Mouse (Mus musculus) layer of hippocampus, postnatal 25 days (tissue): ENCODE results near the gene Ighmbp2. TPM values are rescaled to one million over a fixed set of nuclear protein-coding genes. Genes with fewer than 3 reads are reported as not detected.

Experiments used
- DNase-seq, 2 experiments: peaks; one replicate each; pipeline ENCODE4 v3.0.0; 2022; ENCODE audit warnings: mixed read lengths in 2 of 2, low spot score in 1 of 2; ENCODE audit errors: extremely low spot score in 1 of 2
- total RNA-seq, 2 experiments: library from RNA; stranded (reverse); gene quantifications; 2 replicates each; pipeline ENCODE4 v1.2.3; 2021

Gene Ighmbp2
- 10 to 100 TPM in 1 of 2 experiments, 1 to 10 TPM in 1; 9.8 to 11.4 TPM for total RNA-seq

DNA sequence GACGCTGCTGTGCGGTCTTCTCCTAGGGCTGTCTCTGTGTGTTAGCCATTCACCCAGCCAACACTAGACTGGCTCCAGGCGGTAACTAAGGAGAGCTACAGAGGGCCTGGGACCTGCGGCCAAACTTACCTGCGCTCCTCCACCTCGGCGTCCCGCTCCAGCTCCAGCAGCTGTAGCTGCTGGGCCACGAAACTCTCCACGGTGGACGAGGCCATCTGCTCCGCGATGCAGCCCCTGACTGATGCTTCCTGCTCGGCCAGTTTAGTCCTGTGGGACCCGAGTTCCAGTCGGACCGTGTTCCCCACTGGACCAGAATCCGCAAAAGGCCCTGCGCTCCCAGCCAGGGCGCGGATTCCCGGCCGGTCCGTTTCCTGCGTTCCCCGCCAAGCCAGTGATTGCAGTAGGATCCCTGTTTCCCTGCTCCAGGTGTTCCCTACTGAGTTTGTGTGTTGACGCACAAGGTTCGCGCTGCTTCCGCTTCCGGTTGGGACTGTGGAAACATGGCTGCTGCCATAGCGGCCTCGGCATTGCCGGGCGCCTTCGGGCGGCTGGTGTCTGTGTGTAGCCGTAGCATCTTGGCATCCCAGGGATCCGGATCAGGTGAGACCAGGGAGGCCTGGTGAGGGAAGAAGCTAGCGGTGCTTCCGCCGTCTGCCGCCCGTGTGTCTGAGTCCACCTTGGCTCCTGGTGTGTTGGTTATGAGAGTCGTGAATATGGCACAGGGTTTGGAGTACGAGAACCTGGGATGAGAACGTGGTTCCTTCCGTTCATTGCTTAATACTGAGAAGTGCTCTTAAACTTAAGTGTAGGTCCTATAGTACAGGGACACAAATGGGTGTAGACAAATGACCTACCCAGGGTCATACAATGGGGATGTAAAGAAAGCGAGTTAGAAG, at the start of gene Ighmbp2, which contains the start of gene Mrpl21:
Gene Ighmbp2, minus strand, starts transcription at position 446 of the 896 bp plus-strand sequence.
Gene Mrpl21, plus strand, starts transcription at position 330 of the 896 bp plus-strand sequence.
- peak; percentile 83 to 94 for DNase-seq

DNA sequence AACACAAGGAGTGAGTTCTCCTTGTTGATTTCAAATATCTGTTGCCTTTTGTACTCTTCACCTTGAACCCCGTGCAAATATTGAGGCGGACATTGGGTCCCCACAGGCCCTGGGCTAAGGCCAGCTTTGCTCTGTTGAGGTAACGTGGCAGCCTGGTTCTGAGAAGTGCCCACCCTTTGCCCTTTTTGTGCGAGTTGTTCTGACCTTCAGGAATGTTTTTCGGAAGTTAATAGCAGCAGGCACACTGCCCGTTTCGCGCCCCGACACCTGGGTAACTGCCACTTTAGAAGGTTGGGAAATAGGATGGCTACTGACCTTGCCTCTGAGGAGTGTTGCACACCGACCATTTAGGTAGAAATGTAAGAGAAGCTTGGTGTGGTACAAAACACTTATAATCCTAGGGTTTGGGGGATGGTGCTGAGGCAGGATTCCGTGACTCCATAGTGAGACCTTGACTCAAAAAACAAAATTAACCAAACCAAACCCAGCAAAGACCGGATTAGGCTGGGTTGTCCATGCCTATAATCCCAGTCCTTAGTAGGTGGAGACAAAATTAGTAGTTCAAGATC, 43.7 kb upstream of the Ighmbp2 start:
- no peak for DNase-seq

GRCm38 (mm10) chr19:3325771-3326478, 43.1 kb upstream of the Ighmbp2 start:
- no peak for DNase-seq

DNA sequence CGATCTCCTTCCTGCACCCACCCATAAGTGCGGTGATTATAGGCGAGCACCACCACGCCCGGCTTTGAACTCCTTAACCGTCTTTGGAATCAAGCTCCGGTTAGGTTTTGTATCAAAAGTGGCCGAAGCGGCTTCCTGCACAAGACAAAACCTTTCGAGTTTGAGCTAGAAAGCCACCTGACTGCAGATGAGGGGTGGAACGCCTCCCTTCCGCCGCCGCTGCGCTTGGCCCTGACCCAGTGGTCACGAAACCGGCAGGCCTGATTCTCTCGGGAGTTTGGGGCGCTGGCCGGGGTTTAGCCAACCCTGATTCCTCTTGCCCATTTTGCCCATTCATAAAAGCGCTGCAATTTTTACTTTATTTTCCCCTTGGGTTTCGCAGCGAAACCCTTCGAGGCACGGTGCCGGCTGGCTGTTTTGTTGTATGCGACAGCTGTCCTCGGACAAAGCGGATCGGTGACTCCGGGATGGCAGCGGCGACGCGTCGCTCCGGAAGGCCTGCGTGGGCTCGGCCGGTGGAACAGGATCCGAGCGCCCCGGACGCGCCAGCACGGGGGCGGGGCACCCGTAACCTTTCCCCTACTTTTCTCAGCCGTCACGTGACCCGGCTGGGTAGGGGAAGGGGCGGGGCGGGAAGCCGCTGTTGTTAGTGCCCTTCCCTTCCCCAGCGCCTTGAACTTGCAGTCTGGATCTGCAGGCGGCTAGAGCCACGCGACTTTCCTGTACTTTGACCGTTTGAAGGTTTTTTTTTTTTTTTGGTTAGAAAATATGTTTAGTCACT, 42.3 kb upstream of the Ighmbp2 start:
- peak; percentile 54 to 65 for DNase-seq

GRCm38 (mm10) chr19:3324271-3324811, 41.5 kb upstream of the Ighmbp2 start:
- no peak for DNase-seq

DNA sequence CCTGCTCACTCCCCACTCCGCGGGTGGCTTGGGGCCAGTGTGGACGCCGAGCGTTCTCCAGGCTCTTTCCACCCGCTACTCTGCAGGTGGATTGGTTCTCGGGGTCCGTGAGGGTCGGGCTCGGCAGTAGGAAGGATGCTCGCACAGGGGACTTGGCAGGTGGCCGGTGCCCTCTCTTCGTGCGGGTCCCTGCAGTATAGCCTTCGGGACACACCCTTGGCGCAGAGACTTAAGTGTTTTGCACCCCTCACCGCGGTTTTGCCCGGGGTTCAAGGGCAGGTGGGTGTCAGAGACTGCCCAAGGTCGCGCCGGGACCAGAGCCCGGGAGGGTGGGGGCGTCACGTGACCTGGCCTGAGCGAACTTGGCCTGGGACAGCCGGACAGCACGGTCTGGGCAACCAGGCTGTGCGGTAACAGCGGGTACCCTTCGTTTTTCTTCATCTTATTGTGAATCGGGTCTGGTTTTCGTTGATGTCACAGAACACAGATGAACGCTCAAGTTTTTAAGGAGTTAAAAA, 41.0 kb upstream of the Ighmbp2 start:
- DNase-seq = peak in 1 of 2 experiments; percentile 32

- peak; percentile 40 to 53 for DNase-seq
Observed at GRCm38 (mm10) chr19:3323201-3323621, 40.4 kb upstream of the Ighmbp2 start.

DNA sequence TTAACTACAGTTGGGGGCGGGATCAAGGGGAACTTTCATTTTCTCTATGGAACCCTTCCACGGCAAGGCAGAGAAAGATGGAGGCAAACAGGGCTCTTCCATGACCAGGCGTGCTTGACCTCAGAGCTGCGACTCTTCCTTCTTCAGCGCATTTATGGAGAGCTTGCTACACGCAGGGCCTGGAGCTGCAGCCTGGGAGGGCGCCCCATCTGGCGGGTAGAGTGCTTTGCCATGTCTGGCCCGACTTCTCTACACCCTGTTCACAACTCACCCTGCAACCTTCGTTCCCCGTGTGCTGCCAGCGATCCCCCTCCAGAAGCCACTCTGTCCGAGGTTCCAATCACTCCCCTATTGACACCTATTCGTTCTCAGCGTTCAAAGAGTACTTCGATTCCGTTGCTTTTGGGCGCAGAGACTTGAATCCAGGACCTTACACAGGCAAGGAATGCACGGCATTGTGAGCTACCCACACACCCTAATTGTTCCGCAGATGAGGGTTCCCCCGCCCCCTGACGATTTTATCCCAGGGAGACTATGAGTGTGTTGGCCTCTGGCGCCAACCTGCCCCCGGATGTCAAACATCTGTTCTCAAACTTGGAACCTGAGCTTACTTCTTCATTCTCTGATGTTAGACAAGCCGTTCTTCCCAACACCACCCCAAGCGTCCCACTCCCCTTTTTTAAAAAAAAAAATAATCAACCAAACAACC, 39.6 kb upstream of the Ighmbp2 start, which contains the start of gene Cpt1a:
Gene Cpt1a, plus strand, starts transcription at position 74 of the 709 bp plus-strand sequence.
- DNase-seq = no peak

- no peak for DNase-seq
Observed at GRCm38 (mm10) chr19:3321617-3322016, 38.8 kb upstream of the Ighmbp2 start.

DNA sequence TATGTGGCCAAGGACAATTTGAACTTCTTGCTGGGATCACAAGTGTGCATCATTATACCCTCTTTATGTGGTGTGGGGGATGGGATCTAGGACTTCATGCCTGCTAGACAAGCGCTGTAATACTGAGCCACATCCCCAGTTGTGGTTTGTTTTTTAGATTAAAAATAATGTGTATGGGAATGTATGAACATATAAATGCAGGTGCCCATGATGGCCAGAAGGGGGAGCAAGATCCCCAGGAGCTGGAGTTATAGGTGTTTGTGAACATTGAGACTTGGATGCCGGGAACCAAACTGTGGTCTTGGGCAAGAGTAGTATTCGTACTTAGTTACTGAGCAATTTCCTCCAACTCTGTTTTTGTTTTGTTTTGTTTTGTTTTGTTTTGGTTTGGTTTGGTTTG, 38.0 kb upstream of the Ighmbp2 start:
- no peak for DNase-seq

- no peak for DNase-seq
Observed at GRCm38 (mm10) chr19:3320086-3320485, 37.3 kb upstream of the Ighmbp2 start.

GRCm38 (mm10) chr19:3319341-3319740, 36.5 kb upstream of the Ighmbp2 start:
- no peak for DNase-seq

DNA sequence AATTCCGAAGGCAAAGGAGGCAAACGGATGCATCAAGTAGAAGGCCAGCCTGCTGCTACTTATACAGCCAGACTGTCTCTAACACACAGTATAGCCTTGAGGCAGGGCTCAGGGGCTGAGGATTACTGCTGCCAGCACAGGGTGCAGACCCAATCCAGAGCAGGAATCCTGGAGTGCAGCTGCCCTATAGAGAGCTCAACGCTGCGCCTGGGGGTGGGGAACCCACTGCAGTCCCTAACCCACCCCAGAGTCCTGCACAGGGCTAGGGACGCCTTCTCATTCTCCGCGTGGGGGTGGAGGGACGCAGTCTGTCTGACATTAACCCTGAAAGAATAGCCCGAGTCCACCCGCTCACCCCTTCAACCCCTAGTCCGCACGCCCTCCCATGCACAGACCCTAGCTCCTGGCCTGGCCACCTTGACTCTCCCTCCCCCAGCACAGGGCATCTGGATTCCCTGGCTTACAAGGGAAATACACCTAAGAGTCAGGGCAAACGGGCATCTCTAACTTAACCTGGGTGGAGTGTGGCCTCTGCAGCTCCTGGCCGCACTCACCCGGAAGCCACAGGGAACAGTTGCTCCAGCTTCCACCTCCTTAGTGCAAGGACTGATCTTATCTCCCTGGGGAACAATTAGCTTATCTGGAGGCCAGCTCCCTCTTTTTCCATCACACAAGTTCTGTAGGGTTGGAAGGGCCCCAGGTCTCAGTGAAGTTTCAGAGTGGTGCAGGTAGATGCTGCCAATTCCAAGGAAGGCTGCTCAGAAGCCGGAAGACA, 24.5 kb upstream of the Ighmbp2 start:
- no peak for DNase-seq

- DNase-seq = no peak
Observed at GRCm38 (mm10) chr19:3304017-3304416, 21.2 kb upstream of the Ighmbp2 start.

DNA sequence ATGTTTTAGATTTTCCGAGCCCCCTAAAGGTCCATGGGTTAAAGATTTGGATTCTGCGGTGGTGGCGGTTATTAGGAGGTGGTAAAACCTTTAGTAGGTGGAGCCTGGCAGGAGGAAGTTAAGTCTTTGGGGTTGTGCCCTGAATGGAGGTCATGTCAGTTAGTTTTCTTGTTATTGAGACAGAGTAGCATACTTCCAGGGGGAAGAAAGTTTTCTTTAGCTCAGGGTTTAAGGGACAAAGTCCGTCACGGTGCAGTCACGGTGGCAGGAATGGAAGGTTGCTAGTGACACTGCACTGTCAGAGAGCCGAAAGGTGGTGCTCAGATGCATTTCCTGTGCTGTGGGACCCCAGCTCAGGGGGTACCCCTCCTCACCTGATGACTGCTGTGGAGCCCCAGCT, 15.0 kb upstream of the Ighmbp2 start:
- no peak for DNase-seq

DNA sequence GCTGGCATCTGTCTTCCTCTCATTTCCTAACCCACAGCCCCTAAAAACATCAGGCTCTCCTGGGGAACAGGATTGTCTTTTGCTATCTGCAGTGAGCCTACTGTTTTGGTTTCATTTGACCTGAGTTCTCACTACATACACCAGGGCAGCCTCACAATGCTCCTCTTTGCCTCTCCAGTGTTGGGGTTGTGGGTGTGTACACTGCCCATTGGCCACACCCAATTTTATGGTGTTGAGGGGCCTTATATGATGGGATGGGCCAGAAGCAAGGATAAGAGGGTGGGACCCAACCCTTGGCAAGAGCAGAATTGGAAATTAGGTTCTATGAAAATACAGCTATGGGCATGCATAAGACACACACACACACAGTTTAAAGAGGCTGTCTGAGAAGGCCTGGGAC, 14.2 kb upstream of the Ighmbp2 start:
- no peak for DNase-seq

DNA sequence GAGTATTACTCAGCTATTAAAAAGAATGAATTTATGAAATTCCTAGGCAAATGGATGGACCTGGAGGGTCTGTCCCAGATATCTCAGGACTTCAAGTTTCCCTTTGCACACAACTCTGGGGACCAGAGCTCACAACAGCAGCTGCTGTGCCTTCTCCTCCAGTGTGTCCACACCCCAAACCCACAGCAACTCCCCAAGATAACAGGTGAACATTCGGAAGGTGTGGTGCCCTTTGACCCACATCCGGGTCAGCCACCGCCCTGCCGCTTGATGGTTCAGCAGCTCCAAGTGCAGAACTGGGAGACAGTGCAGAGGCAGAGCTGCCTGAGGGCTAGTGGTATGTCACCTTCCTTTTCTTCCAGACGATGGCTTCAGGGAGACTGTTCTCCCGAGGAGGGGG, 12.4 kb upstream of the Ighmbp2 start:
- no peak for DNase-seq

DNA sequence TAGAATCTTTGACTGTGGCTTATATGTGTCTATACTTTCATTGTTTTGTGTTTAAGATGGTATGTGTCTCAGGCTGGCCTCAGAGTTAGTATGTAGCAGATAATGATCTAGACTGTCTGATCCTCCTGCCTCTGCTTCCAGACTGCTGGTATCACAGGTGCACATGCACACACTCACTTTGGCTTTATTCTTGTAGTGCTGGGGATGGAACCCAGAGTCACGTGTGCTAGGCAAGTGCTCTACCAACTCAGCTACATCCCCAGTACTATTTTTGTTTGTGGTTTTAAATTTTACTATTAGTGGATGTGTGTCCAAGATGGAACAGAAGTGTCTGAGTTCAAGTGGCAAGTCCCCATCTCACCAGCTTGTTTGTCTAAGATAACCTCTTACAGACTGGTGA, 10.2 kb upstream of the Ighmbp2 start:
- no peak for DNase-seq
